Mouse (Mus musculus): ENCODE data around the gene Olfr1141.

Gene Olfr1141

DNA sequence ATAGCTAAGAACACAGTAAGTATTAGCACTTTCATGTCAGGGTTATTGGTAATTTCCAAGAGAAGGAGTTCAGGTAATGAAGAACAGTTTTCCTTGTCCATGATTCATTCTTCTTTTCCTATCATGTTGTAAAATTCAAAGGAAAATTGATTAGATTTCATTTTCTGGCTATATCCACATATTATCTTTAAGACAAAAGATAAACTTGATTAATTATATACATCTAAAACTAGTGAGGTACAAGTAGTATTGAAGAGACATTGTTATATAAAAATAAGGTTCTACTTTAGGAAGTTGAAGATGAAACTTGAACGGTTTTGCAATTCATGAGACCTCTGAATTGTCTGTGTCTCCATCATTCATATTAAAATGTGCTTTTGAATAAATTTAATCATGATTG is at the start of gene Olfr1141:
Olfr1141 (minus strand) TSS at position 101 of the 400 bp plus-strand sequence.
- DNase-seq (ENCODE audit: low spot score) = no peak

DNA sequence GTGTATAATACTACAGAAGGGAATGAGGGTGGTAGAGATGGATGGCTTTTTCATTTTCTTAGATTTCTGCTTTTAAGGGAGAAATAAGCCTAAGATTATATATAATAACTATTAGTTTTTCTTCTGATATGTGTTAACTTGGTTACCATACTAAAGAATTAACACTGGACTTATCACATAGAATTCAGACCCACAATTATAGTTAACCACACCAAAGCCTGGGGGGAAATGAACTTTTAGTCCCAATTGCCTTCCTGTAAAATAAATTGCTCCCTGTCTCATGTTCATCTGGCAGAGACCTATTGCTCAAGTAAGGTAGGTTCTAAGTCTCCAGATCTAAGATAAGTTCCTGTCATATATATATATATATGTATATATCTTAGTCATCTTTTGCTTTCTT is 46.5 kb upstream of the Olfr1141 start, which contains the start of gene Olfr1143:
Olfr1143 (plus strand) TSS at position 301 of the 400 bp plus-strand sequence.
- no peak for DNase-seq (ENCODE audit: low spot score)

DNA sequence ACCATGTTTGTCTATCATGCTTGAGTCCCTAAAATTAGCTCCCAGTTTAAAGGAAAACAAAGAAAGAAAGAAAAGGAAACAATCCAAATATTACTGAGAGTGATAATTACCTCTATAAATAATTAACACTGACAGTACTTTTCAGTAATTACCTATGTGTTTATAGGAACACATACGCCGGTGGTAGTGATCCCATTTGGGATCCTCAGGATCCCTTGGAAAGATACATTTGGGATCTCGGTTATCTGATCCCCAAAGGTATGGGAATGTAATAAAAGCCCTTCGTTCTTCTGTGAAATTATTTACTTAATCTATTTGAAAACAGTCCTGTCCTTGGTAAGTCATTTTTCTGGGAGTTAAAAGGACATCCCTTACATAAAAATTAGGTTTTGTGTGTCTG is 25.4 kb upstream of the Olfr1141 start, which contains the start of gene Olfr152:
Olfr152 (plus strand) TSS at position 301 of the 400 bp plus-strand sequence.
- DNase-seq (ENCODE audit: low spot score) = no peak

DNA sequence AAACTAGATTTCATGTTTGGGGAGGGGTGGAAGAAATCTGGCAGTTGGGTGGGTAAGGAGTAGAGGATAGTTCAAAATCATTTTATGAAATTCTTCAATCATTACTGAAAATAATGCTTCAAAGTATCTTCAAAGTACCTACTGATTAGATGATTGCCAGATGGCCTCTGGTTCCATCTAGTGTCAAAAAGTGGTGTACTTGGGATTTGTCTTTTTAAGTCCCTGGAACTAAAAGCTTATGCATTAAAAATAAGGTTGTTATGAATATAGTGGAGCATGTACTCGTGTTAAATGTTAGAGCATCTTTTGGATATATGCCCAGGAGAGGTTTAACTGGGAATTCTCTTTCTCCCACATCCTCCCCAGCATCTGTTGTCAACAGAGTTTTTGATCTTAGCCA is 22.4 kb upstream of the Olfr1141 start:
- DNase-seq (ENCODE audit: low spot score) = no peak

DNA sequence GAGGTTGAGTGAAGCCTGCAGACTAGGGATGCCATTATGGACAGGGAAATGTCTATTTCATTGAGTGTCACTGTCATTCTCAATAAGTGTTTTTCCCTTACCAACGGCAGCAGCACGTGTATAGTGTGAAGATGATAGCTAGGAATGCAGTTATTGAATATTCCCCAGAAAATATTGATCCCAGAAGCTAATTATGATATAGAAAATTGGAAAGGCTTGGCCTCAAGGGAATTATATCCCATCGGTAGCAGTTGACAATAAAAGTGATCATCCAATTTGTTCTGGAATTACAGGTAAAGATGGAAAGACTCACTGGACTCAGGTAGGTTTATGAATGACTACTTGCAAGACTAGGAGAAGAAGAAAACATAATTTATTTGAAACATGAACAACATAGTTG is 10.3 kb downstream of the Olfr1141 start, which contains the start of gene Olfr1140:
Olfr1140 (plus strand) TSS at position 301 of the 400 bp plus-strand sequence.
- DNase-seq (ENCODE audit: low spot score) = no peak

DNA sequence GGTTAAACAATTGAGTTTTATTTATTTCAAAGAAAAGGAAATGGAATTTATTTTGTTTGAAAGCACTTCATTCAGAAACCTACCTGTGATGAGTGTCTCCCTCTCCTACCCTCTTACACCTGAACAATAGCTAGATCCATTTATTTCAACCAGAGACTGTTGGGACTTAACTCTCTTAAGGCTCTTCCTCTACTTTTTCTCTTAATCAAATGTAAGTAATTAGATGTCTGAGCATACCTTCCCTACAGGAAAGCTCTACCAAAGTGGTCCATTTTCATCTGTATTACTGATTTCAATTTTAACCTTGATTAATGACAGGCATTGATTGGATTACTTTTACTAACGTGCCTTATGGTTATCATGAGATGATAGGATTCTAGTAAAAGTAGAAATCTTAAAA is 13.9 kb downstream of the Olfr1141 start, which contains the start of gene Olfr1138:
Olfr1138 (minus strand) TSS at position 101 of the 400 bp plus-strand sequence.
- no peak for DNase-seq (ENCODE audit: low spot score)

DNA sequence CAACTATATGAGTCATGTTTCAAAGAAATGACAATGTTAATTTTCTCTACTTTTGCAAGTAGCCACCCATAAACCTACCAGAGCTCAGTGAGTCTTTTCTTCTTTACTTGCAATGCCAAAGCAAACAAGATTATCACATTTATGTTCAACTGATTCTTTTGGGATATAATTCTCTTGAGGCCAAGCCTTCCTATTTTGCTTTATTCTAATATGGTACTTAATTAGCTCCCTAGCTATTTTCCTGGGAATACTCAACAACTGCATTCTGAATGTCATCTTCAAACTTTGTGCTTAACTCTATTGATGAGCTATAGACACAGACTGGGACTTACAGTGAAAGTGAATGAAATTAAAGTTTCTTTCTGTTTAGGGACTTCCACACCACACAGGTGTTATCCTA is 40.7 kb downstream of the Olfr1141 start, which contains the start of gene Olfr1137:
Olfr1137 (minus strand) TSS at position 101 of the 400 bp plus-strand sequence.
- no peak for DNase-seq (ENCODE audit: low spot score)
